Mouse (Mus musculus): ENCODE measurements around the gene Map3k4. TPM values are rescaled to one million over a fixed set of nuclear protein-coding genes. Genes with fewer than 3 reads are reported as not detected.
A peak's percentile ranks its signal among the peaks of the same experiment; 100 is the strongest.

The Map3k4 gene
- total and polyA plus RNA-seq, 2 experiments = 10.7 to 19.2 TPM

DNA sequence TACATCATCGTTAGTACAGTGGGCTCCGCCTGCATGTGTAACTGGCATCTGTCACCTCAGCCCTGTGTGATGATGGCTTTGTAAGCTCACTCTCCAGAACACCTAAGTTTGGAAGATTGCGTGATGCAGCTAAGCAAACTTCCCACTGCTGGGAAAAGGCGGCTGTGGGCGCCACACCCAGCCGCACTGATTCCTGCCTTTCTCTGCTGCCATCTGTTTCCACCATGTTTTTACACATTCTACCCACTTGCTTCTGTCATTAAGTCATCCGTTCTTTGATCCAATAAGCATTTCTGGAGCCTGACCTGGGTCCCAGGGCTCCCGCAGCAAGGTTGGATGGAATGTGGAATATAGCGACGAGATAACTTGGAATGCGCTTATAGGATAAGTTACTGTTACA lies 106.7 kb downstream of the Map3k4 start:
- Histone ChIP-seq H3K27me3 (ENCODE audit: control insufficient read depth, insufficient read depth, low read length) (no peaks in the 10 kb centered on the region), H3K4me3 (ENCODE audit: insufficient read depth, low read depth, low read length) (no peak overlapping the region), H3K36me3 (ENCODE audit: control insufficient read depth, insufficient read depth, low read length) (no peaks in the 10 kb centered on the region), H3K27ac (replicated peaks; ENCODE audit: insufficient read depth, low read depth, low read length) (no peak overlapping the region), H3K79me2 (ENCODE audit: control insufficient read depth, insufficient read depth, low read length) (no peaks in the 10 kb centered on the region), H3K4me1 (ENCODE audit: control insufficient read depth, insufficient read depth, low read length) (no peaks in the 10 kb centered on the region), H3K9ac (ENCODE audit: low read depth, low read length) (no peak overlapping the region)
- no peak for DNase-seq (ENCODE audit: extremely low read depth, low read depth, low spot score)
- WGBS = 92% methylated on average over 11 of the region's 11 CpGs
- no peak for TF ChIP-seq CTCF (IDR thresholded peaks at IDR 0.05; ENCODE audit: low read depth, low read length)
- no peak for TF ChIP-seq POLR2A (IDR thresholded peaks at IDR 0.05; ENCODE audit: extremely low read depth, insufficient read depth, low read length)

GRCm38 (mm10) chr17:12210544-12211132 lies 108.0 kb downstream of the Map3k4 start:
- TF ChIP-seq CTCF (IDR thresholded peaks at IDR 0.05; ENCODE audit: low read depth, low read length) (peak; percentile 98), POLR2A (IDR thresholded peaks at IDR 0.05; ENCODE audit: extremely low read depth, insufficient read depth, low read length) (no peak)
- no peak overlapping the region for H3K9ac ChIP-seq (ENCODE audit: low read depth, low read length)
- no peaks in the 10 kb centered on the region for H3K27me3 ChIP-seq (ENCODE audit: control insufficient read depth, insufficient read depth, low read length)
- WGBS = 25% methylated on average over 8 of the region's 8 CpGs
- no peak overlapping the region for H3K27ac ChIP-seq (replicated peaks; ENCODE audit: insufficient read depth, low read depth, low read length)
- H3K4me1 ChIP-seq (ENCODE audit: control insufficient read depth, insufficient read depth, low read length) = no peaks in the 10 kb centered on the region
- no peak overlapping the region for H3K4me3 ChIP-seq (ENCODE audit: insufficient read depth, low read depth, low read length)
- H3K79me2 ChIP-seq (ENCODE audit: control insufficient read depth, insufficient read depth, low read length) = no peaks in the 10 kb centered on the region
- H3K36me3 ChIP-seq (ENCODE audit: control insufficient read depth, insufficient read depth, low read length) = no peaks in the 10 kb centered on the region
- peak; percentile 26 for DNase-seq (ENCODE audit: extremely low read depth, low read depth, low spot score)

GRCm38 (mm10) chr17:12209481-12209880 lies 109.1 kb downstream of the Map3k4 start:
- no peaks in the 10 kb centered on the region for H3K4me1 ChIP-seq (ENCODE audit: control insufficient read depth, insufficient read depth, low read length)
- TF ChIP-seq CTCF (IDR thresholded peaks at IDR 0.05; ENCODE audit: low read depth, low read length) = no peak
- TF ChIP-seq POLR2A (IDR thresholded peaks at IDR 0.05; ENCODE audit: extremely low read depth, insufficient read depth, low read length) = no peak
- H3K9ac ChIP-seq (ENCODE audit: low read depth, low read length) = no peak overlapping the region
- H3K27ac ChIP-seq (replicated peaks; ENCODE audit: insufficient read depth, low read depth, low read length) = no peak overlapping the region
- no peaks in the 10 kb centered on the region for H3K36me3 ChIP-seq (ENCODE audit: control insufficient read depth, insufficient read depth, low read length)
- H3K79me2 ChIP-seq (ENCODE audit: control insufficient read depth, insufficient read depth, low read length) = no peaks in the 10 kb centered on the region
- H3K27me3 ChIP-seq (ENCODE audit: control insufficient read depth, insufficient read depth, low read length) = no peaks in the 10 kb centered on the region
- DNase-seq (ENCODE audit: extremely low read depth, low read depth, low spot score) = no peak
- no peak overlapping the region for H3K4me3 ChIP-seq (ENCODE audit: insufficient read depth, low read depth, low read length)
- 88% methylated on average over 4 of the region's 4 CpGs for WGBS

DNA sequence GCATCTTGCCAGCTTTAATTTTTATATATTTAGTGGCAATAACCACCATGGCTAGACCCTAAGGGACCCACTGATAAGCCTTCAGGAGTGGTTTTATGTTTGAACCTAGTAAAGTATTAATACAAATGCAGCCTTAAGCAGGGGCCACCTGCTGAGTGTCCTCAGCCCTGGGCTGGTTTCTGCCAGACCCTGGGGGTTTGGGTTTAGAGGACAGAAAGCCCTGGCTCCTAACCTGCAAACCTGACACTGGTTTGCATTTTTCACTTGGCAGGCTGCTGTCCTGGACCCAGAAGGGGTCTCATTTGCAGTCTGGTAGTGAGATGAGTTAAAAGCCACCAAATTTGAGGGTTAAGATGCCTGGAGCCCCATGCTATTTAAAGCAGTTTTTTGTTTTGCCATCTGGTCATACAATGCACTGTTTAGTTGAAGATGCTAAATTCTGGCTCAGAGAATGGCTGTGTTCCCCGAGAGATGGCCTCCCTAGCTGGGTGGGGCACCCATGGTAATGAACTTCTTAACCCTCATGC lies 111.5 kb downstream of the Map3k4 start:
- no peak overlapping the region for H3K9ac ChIP-seq (ENCODE audit: low read depth, low read length)
- no peaks in the 10 kb centered on the region for H3K27me3 ChIP-seq (ENCODE audit: control insufficient read depth, insufficient read depth, low read length)
- H3K27ac ChIP-seq (replicated peaks; ENCODE audit: insufficient read depth, low read depth, low read length) = no peak overlapping the region
- no peak overlapping the region for H3K4me3 ChIP-seq (ENCODE audit: insufficient read depth, low read depth, low read length)
- H3K36me3 ChIP-seq (ENCODE audit: control insufficient read depth, insufficient read depth, low read length) = no peaks in the 10 kb centered on the region
- WGBS = 42% methylated on average over 1 of the region's 1 CpGs
- H3K4me1 ChIP-seq (ENCODE audit: control insufficient read depth, insufficient read depth, low read length) = no peaks in the 10 kb centered on the region
- TF ChIP-seq POLR2A (IDR thresholded peaks at IDR 0.05; ENCODE audit: extremely low read depth, insufficient read depth, low read length) (no peak), CTCF (IDR thresholded peaks at IDR 0.05; ENCODE audit: low read depth, low read length) (no peak)
- DNase-seq (ENCODE audit: extremely low read depth, low read depth, low spot score) = no peak
- H3K79me2 ChIP-seq (ENCODE audit: control insufficient read depth, insufficient read depth, low read length) = no peaks in the 10 kb centered on the region

DNA sequence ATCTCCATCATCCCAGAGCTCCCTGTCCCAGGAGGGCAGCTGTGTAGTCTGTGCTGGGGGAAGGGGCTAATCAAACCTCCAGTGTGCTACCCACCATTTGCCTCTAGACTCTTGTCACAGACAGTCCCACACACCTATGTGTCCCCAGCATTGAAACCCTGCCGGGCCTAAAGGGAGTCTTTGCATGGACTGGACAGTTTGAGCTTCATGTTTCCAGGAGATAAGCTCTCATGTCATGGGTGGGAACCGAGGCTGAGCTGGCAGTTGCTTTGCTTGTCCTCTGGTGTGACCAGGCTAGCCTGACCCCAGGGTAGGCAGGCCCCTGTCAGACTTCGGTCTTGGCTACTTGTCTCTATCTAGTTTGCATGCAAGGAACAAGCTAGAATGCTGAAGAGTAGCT lies 112.3 kb downstream of the Map3k4 start:
- 66% methylated on average over 3 of the region's 3 CpGs for WGBS
- H3K36me3 ChIP-seq (ENCODE audit: control insufficient read depth, insufficient read depth, low read length) = no peaks in the 10 kb centered on the region
- no peak overlapping the region for H3K9ac ChIP-seq (ENCODE audit: low read depth, low read length)
- no peak overlapping the region for H3K4me3 ChIP-seq (ENCODE audit: insufficient read depth, low read depth, low read length)
- no peaks in the 10 kb centered on the region for H3K4me1 ChIP-seq (ENCODE audit: control insufficient read depth, insufficient read depth, low read length)
- H3K27ac ChIP-seq (replicated peaks; ENCODE audit: insufficient read depth, low read depth, low read length) = no peak overlapping the region
- TF ChIP-seq CTCF (IDR thresholded peaks at IDR 0.05; ENCODE audit: low read depth, low read length) (no peak), POLR2A (IDR thresholded peaks at IDR 0.05; ENCODE audit: extremely low read depth, insufficient read depth, low read length) (no peak)
- DNase-seq (ENCODE audit: extremely low read depth, low read depth, low spot score) = no peak
- H3K79me2 ChIP-seq (ENCODE audit: control insufficient read depth, insufficient read depth, low read length) = no peaks in the 10 kb centered on the region
- no peaks in the 10 kb centered on the region for H3K27me3 ChIP-seq (ENCODE audit: control insufficient read depth, insufficient read depth, low read length)

GRCm38 (mm10) chr17:12205694-12206075 lies 112.9 kb downstream of the Map3k4 start:
- DNase-seq (ENCODE audit: extremely low read depth, low read depth, low spot score) = no peak
- H3K9ac ChIP-seq (ENCODE audit: low read depth, low read length) = no peak overlapping the region
- H3K4me3 ChIP-seq (ENCODE audit: insufficient read depth, low read depth, low read length) = no peak overlapping the region
- no peaks in the 10 kb centered on the region for H3K27me3 ChIP-seq (ENCODE audit: control insufficient read depth, insufficient read depth, low read length)
- no peak overlapping the region for H3K27ac ChIP-seq (replicated peaks; ENCODE audit: insufficient read depth, low read depth, low read length)
- no peaks in the 10 kb centered on the region for H3K79me2 ChIP-seq (ENCODE audit: control insufficient read depth, insufficient read depth, low read length)
- WGBS = 61% methylated on average over 4 of the region's 4 CpGs
- no peaks in the 10 kb centered on the region for H3K36me3 ChIP-seq (ENCODE audit: control insufficient read depth, insufficient read depth, low read length)
- H3K4me1 ChIP-seq (ENCODE audit: control insufficient read depth, insufficient read depth, low read length) = no peaks in the 10 kb centered on the region
- no peak for TF ChIP-seq POLR2A (IDR thresholded peaks at IDR 0.05; ENCODE audit: extremely low read depth, insufficient read depth, low read length)
- no peak for TF ChIP-seq CTCF (IDR thresholded peaks at IDR 0.05; ENCODE audit: low read depth, low read length)

All from liver, adult 2 months (tissue).